Mouse (Mus musculus): ENCODE measurements around the gene Prdm15.

Gene Prdm15

GRCm38 (mm10) chr16:97851741-97852319 lies at the start of gene Prdm15:
Gene Prdm15 (minus strand): TSS chr16:97851850.
- DNase-seq (ENCODE audit: low read depth, low spot score) = peak; percentile 67

- no peak for DNase-seq (ENCODE audit: low read depth, low spot score)
Observed at GRCm38 (mm10) chr16:97897346-97898024, 45.8 kb upstream of the Prdm15 start.

GRCm38 (mm10) chr16:97887762-97888161 lies 36.1 kb upstream of the Prdm15 start:
- no peak for DNase-seq (ENCODE audit: low read depth, low spot score)

GRCm38 (mm10) chr16:97883696-97884095 lies 32.0 kb upstream of the Prdm15 start:
- no peak for DNase-seq (ENCODE audit: low read depth, low spot score)

- DNase-seq (ENCODE audit: low read depth, low spot score) = no peak
Observed at GRCm38 (mm10) chr16:97882891-97883290, 31.2 kb upstream of the Prdm15 start.

DNA sequence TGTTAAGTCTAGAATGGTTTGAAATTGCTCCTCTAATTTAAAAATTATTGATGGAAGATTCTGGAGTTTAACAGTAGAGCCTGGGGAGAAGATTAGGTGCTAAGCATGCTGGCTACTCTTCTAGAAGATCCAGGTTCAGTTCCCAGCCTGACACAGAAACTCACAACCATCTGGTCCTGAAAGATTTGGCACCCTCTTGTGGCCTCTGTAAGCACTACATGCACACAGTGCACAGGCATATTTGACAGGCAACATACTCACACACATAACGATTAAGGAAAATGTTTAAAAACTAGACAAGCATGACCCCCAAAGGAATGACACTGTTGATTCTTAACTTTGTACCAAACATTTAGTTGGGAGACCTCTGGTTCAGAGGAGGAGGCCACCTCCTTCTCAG lies 27.5 kb upstream of the Prdm15 start:
- DNase-seq (ENCODE audit: low read depth, low spot score) = peak; percentile 14

DNA sequence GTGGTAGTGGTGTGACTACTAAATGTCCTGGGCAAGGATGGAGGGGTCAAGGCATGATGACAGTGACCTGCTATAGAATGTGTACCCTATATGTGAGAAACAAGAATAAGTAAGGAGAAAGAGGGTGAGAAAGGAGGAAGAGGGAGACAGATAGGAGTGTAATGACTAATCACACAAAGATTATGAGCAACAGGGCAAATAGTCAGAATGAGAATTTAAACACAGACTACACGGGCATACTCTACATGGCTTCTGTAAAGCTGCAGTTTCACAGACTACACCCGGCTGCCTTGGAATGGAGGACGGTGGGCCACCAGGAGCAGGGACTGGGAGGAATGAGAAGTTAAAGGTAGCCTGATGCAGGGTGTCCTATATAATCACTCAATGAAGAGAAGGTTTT lies 25.9 kb upstream of the Prdm15 start:
- DNase-seq (ENCODE audit: low read depth, low spot score) = no peak

DNA sequence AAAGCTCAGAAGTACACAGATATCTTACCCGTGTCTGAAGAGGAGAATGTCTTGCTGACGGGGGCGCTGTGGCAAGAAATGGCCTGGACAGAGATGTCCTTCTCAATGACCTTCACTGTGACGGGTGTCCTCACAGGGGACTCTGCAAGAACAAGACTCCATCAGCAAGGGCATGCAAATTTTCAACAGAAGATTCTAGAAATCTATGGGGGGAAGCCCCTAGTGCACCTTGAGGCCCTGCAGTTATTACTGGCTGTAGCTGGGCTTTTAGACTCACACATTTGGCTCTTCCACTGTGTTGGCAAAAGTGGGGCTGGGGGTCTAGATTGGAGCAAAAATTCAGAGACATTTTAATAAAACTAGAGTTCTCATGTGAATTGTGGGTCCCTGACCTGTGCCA lies 23.5 kb upstream of the Prdm15 start:
- no peak for DNase-seq (ENCODE audit: low read depth, low spot score)

DNA sequence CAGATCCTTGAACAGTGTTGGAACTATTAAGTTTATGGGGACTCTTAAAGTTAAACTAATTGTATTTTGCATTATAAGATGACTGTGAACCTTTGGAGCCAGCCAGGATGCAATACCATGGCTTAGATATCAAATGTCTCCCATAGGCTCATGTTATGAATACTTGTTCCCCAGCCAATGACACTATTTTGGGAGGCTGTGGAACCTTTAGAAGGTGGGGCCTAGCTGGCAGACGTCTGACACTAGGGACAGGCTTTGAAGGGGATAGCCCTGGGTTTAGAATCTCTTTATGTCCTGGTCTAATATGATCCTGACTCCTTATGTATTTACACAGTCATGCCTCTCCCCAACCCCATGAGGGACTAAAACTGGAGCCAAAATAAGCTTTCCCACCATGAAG lies 22.7 kb upstream of the Prdm15 start:
- no peak for DNase-seq (ENCODE audit: low read depth, low spot score)

DNA sequence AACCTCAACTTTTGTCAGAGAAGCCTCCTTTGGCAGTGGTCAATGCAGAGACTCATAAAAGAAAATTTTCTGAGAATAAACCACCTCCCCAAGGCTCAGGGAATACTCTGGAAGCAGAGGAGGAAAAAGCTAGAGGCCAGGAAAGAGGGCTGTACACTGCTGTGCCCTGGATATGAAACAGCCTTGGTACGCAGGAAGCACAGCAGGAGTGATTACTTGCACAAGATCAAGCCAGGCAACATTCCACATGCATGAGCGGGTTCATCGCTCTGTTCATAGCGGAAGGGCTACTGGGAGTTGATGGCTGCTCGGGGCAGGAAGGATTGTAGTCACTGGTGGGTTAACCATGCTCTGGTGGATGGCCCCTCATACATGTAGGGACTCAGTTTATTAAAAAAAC lies 21.0 kb upstream of the Prdm15 start:
- DNase-seq (ENCODE audit: low read depth, low spot score) = no peak

DNA sequence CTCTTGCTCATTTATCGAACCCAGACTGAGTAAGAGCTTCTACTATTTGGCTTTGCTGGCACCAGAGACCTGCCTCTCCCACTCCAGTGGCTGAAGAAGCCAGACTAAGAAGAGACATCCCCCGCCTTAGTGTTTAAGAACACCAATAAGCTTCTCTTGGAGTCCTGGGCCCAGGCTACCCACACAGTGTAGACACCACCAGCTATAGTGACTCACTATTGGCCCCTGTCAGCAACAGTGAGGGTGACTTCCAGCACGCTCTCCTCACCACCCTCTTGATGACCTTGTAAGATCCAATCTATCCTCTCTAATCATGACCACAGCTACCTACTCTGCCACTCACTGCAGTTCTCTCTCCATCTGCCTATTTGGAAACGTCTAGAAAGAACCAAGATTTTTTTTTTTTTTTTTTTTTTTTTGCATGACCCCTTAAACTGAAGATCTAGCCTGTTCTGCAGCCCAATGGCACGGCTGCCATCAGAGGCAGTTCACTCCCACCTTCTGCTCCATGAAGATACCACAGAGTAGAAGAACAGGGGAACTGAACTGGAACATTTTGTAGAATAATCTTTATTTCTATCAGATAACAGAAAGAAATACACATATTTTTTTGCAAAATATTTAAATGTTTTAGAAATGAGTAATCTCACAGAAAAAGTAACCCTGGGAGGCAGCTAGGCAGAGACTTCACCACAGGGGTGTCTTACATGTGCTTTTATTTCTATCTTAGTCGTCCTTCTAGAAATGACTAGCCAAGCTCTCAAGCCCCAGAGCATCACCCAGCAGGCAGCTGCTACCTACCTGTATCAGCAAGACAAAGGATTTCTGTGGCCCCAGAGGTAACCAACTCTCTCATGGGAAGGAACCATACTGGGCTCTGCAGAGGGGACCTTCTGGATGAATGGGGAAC lies 17.8 kb upstream of the Prdm15 start:
- no peak for DNase-seq (ENCODE audit: low read depth, low spot score)

GRCm38 (mm10) chr16:97863932-97864467 lies 12.3 kb upstream of the Prdm15 start:
- DNase-seq (ENCODE audit: low read depth, low spot score) = no peak

DNA sequence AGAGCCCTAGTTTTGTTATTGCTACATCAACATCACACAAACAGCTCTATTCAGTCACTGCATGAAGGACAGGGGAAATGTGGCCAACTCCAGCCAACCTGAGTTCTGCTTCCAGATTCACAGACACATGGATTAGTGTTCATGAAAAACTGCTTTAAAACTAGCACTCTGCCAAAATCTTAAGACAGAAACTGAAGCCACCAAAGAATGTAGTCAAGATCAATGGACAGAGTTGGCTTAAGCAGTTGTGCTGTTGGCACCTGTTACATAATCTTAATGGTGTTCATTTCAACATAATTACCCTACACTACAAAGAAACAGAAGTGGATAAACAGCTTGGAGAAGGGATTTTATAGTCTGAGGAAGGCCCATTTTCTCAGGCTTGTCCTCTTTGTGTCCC lies 4.4 kb upstream of the Prdm15 start:
- DNase-seq (ENCODE audit: low read depth, low spot score) = no peak

GRCm38 (mm10) chr16:97851061-97851740 lies 449 bp downstream of the Prdm15 start:
- peak; percentile 69 for DNase-seq (ENCODE audit: low read depth, low spot score)

DNA sequence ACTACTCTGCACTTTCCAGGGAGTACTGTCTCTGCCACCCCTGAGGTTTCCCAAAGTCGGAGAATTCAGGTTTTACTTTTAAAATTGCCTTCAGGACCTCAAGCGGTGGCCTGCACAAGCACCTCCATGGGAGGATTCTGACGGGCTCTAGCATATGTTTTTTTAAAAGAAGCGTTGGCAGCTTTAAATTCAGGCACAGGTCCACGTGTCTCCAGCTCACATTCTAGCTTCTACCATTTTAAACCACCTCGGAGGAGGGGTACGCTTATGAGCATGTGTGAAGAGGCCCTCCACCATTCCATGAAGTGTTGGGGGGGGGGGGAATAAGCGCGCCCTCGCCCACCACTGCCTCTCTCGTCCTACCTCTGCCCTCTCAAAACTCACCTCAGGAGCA lies 986 bp downstream of the Prdm15 start:
- no peak for DNase-seq (ENCODE audit: low read depth, low spot score)

DNA sequence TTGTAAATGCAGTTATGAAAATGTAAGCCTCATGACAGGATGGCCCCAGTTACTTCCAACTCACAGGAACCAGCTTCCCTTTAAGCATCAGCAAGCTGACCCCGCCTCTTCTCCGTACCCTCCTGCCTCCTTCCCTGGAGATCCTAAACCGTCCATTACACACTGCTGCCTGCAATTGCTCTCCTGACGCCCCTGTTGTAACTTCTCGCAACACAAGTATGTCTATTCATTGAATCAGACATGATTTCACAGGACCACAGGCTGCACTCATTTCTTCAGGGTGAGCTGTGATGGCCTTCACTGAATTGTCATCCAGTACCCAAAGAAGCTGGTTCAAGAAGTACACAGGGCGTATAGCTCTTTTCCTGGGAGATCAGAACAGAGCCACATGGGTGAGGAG lies 2.8 kb downstream of the Prdm15 start:
- no peak for DNase-seq (ENCODE audit: low read depth, low spot score)

DNA sequence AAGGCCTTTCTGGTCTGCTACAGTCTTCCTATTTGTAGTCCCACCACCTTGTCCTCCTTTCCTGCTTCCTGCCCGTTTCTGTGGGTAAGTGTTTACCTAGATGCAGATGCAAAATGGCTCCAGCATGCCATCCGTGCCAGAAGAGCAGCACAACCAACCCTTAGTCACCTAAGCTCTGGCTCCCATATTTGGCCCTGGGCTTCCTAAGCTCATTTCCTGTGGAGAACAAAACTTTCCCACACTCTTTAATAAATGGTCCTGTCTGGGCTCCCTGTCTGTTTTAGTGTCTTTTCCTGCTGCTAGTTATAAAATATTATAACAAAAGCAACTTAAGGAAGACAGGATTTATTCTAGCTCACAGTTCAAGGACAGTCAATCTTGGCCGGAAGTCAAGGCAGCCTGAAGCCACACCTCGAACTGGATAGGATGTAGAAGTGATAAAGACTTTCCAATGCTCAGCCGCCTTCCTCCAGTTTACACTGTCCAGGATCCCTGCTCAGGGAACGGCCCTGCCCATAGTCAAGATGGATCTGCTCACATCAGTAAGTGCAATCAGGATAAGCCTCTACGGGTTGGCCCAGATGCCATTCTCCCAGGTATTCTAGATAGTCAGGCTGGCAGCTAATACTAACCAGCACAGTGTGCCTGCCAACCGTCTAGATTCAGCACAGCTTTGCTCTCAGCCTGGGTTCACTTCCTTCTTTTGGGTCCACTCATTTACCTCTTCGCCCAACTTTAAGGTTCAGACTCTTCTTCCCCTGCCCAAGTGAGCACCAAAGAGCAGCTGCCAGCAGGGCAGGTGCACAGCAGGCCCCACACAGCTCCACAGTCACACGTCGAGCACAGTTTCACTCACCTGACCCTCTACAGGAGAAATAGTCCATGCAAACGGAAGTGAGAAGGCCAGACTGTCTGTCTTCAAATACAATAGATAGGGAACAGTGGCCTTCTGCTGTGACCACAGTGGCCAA lies 6.4 kb downstream of the Prdm15 start:
- no peak for DNase-seq (ENCODE audit: low read depth, low spot score)

- DNase-seq (ENCODE audit: low read depth, low spot score) = no peak
Observed at GRCm38 (mm10) chr16:97832154-97832553, 19.5 kb downstream of the Prdm15 start.

DNA sequence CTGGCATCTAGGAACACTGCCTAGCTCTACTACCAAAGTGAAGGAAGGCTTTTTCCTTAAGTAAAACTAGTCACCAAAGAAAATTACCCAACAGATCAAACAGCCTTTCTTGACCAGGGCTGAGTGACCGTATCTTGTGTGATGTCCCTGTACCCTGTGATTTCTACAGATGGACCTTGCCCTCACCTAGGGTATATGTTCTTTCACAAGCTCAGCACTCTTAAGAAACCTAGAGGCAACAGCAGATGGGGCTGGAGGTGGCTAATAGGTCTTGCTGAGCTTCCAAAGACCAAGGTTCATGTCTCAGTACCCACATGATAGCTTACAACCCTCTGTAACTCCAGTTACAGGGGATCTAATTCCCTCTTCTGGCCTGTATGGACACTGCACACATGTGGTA lies 23.4 kb downstream of the Prdm15 start:
- no peak for DNase-seq (ENCODE audit: low read depth, low spot score)

- no peak for DNase-seq (ENCODE audit: low read depth, low spot score)
Observed at GRCm38 (mm10) chr16:97823311-97824007, 28.2 kb downstream of the Prdm15 start.

All from embryo, embryonic 11.5 days (tissue).